Mouse (Mus musculus): ENCODE data around the gene Zfp988.
A peak's percentile ranks its signal among the peaks of the same experiment; 100 is the strongest.
"Not testable (repeated sequence)": the region's sequence is repeated elsewhere in the genome, so short reads cannot be mapped to it uniquely, and the experiment has no call there.

The Zfp988 gene

DNA sequence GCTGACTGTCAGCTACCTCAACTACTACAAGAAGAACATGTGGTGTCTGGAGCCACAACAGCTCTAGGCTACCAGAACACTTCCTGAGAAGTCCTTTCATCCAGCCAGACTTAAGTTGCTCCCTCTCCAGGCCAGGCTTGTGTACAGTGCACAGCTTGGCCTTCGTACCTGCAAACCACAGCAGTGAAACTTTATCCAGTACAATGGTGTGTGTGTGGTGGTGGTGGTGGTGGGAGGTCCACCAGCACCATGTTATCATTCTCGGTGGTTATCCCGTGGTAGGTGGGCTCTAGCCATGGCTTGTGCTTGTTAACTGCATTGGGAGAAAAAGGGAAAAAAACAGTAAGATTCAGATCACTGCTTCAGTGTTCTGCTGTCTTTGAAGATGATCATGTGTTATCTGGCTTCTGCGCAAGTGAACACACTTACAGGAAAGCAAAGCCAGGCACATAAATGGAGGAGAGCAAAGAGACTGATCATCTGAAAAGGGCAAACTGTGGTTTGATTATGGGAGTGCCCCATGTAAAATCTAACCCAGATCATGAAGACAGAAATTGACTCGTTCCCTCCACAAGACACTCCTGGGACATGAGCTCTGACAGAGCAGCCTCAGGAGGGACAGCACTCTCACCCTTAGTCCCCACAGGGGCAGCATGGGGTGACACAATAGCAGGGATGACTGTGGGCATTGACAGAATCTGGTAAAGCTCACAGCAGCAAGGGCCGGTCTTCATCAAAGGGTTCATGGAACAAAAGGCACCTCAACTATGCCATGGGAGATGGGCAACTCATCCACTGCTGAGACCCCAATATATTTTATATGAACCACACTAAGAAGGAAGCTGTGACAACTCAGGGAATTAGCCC, 37.8 kb downstream of the Zfp988 start:
- DNase-seq (ENCODE audit: low spot score): peak; percentile 62

DNA sequence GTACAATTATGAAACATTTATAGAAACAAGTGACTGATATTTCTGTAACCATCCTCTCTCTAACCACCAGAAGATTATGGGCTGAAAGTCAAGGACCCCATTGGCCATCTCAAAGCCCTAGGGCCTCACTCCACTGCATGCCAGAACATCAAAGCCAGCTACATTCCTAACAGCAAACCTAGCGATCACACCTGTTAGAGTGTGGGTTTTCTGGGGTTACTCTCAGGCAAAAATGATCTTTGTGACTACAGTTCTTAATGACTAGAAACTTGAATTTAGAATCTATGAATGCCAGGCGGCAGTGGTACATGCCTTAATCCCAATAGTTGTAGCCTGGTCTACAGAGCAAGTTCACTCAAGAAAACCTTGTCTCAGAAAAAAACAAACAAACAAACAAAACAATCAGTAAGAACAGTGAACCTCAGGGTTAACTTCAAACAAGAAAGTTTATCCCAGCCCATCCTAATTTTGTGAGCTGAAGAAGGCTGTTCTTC, 39.6 kb downstream of the Zfp988 start:
- peak; percentile 34 for DNase-seq (ENCODE audit: low spot score)

DNA sequence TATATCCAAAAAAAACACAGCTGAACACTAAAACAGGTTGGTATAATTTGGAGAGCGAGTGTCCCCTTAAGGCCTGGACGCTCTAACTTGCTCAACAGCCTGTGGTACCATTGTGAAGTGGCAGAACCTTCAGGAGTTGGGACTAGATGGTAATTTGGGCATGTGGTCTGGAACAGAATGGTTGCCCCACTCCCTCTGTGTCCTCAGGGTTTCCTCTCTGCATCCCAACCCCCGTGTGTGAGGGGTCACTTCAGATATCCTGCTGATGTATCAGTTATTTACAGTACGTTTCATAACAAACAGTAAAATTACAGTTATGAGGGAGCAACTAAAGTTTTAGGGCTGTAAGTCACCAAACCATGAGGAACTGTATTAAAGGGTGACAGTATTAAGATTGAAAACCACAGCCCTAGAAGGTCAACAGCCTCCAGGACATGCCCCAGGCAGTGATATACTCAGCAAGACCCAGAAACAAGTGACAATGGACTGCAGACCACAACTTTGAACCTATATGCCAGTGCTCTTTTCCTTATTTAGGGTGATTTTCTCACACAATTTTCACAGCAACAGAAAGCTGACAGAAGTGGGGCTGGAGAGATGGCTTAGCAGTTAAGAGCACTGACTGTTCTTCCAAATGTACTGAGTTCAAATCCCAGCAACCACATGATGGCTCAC, 41.0 kb downstream of the Zfp988 start:
- not testable (repeated sequence) for DNase-seq (ENCODE audit: low spot score)

DNA sequence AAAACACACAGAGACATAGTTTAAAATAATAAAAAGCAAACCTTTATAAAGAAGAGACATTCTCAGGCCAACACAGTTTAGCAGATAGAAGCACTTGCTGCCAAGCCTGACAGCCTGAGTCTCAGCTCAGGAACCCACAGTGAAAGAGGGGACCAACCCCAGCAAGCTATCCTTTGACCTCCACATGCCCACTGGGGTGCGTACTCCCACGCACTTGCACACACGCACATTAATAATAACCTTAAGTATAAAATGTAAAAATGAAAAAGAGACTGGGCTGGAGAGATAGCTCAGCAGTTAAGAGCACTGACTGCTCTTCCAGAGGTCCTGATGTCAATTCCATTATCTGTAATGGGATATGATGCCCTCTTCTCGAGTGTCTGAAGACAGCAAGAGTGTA, 41.8 kb downstream of the Zfp988 start:
- not testable (repeated sequence) for DNase-seq (ENCODE audit: low spot score)

DNA sequence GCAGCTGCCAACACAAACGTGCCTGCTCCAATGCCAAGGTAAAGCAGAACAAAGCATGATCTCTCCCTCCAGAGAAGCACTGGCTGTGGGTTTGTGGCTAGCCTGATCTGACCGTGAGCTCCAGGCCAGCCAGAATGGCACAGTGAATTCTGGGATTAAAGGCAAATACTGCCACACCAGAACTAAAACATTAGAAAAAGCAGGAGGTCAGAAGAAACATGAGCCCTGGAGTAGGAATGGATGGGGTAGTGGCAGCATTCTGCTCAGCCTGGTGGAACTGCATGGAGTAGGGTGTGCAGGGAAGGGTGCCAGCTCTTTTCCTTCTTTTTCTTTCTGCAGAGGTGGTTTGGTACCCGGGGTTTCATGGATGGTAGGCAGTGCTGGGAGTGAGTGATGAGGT, 42.4 kb downstream of the Zfp988 start:
- DNase-seq (ENCODE audit: low spot score): not testable (repeated sequence)

DNA sequence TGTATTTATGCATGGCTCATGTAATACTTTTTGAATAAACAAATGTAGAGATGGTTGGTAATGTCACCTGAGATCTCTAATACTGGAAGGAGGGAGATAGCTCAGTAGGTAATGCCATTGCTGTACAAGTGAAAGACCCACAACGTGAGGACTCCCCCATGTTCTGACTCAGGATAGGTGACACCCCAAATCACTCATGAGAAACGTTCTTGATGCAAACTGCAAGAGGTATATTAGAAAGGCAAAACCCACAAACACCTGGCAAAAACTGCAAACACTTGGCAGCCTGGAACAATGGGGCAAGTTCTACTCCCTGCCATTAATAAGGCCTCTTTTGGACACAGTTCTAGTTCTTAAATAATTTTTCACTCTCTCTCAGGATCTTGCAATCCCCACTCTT, 42.9 kb downstream of the Zfp988 start:
- DNase-seq (ENCODE audit: low spot score): not testable (repeated sequence)

DNA sequence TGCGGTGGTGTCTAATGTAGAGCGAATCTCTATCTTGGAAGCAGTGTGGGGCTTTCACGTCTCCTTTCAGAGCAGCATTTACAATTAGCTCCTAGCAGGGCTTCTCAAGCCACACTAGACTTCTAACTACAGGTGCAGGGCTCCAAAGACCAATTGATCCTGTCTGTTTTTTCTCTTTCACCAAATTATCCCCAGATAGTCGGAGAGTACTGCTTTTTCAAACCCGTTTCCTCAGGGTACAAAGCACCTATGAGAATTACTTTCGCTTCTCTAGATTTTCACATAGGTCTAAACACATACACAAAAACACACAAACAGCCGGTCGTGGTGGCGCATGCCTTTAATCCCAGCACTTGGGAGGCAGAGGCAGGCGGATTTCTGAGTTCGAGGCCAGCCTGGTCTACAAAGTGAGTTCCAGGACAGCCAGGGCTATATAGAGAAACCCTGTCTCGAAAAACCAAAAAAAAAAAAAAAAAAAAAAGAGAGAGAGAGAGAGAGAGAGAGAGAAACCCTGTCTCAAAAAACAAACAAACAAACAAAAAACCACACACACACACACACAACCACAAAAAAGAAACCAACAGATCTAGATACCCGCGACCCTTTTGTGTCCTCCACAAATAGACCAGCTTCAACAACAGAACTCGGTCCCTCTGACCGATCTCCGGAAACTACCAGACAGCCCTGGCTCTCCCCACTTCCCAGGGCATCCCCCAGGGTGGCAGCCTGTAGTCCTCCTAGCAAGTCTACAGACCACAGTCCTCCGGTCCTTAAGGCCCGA, 43.6 kb downstream of the Zfp988 start:
- DNase-seq (ENCODE audit: low spot score): peak; percentile 58

DNA sequence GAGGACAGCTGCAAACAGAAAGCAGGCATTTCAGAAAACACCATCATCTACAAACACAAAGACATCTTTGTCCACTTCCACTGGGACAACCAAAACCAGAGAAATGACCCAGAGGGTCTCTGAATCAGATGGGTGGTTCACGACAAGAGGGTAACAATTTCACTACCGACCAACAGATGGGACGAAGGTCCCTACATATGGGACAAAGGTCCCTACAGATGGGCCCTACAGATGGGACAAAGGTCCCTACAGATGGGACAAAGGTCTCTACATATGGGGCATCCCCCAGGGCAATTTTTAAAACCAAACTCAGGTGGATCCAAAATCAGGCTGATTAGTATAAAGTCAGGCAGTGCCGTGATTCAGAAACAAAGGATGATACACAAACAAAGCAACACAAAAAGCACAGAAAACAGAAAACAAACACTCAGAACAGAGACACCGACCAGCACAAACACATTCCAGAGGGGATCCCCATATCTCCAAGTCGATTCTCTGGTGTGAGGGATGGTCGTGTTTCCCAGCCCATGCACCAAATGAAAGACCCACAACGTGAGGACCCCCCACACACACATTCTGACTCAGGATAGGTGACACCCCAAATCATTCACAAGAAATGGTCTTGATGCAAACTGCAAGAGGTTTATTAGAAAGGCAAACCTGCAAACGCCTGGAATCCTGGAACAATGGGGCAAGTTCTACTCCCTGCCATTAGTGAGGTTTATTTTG, 44.4 kb downstream of the Zfp988 start:
- DNase-seq (ENCODE audit: low spot score): peak; percentile 43

DNA sequence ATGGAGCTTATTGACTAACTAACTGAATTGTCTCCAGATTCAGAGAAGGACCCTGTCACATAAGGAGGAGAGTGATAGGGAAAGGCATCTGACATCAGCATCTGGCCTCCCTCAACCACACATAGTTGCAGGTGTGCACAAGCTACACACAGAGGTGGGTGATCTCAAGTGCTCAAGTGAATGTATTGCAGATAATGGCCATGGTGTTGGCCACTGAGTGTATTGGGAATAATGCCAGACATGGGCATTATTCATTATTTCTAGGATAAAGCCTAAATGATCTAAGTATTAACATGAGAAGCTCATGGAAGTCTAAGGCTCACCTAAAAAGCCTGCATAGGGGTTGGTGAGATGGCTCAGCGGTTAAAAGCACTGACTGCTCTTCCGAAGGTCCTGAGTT, 45.1 kb downstream of the Zfp988 start:
- not testable (repeated sequence) for DNase-seq (ENCODE audit: low spot score)

DNA sequence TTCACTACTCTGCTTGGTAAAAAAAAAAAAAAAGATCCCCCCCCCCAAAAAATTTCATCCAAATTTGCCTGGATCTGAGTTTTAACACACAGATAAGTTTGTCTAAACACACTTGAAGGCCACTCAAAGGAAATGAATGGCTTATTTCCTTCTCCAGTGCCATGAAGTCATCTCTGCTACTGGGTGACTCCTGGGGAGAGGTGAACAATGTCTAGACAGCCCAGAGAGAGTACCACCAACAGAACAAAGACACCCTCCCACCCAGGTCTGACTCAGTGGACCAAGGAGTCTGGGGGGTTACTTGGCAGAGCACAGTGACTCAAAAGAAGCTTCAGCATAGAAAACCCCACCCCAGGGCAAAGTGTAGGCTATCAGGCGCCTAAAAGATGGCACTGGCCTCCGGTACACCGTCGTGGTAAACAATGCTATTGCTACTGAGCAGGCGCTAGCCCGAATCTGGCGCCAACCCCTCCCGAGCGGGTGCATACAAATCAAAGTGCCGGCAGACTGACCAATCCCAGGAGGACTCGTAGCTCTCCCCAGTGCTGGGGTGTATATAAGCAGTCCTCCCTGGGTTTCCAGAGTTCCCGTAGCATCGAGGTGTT, 46.0 kb downstream of the Zfp988 start:
- not testable (repeated sequence) for DNase-seq (ENCODE audit: low spot score)

DNA sequence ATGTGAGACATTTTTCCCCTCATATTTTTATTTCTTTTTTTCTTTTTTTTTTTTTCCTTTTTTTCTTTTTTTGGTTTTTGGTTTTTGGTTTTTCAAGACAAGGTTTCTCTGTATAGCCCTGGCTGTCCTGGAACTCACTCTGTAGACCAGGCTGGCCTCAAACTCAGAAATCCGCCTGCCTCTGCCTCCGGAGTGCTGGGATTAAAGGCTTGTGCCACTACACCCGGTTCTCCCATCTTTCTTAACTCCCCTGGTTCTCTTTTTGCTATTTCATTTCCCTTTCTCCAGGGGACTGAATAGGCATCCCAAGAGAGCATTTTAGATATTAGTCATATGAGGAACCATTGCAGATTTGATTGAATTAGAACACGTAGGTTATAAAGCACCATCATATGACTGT, 48.2 kb downstream of the Zfp988 start:
- DNase-seq (ENCODE audit: low spot score): not testable (repeated sequence)

DNA sequence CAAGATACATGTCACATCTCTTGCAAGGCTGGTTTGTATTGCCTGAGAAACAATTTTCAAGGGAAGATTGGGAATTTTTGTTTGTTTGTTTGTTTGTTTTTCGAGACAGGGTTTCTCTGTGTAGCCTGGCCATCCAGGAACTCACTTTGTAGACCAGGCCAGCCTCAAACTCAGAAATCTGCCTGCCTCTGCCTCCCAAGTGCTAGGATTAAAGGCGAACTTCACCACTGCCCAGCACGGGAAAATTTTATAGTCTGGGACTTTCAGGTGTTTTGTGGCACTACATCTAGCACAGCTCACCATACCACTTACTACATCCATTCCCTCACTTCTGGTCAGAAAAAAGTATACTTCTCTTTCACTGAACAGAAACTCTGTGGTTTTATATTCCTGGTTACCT, 50.6 kb downstream of the Zfp988 start:
- not testable (repeated sequence) for DNase-seq (ENCODE audit: low spot score)

DNA sequence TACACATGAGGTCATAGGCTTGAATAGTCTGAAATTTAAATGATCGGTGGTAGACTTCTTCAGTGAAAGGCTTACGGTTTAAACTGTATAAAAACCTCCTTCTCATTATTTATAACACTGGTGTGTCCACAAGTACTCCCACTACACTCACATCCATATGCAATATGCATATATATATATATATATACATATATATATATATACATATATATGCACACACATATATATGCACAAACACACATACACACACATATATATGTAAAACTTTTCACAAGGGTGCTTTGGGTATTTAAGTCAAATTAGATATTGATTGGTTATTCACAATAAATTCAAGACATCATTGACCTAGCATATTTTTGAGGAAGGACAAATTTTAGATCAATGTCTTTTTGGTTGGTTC, 51.7 kb downstream of the Zfp988 start:
- not testable (repeated sequence) for DNase-seq (ENCODE audit: low spot score)

DNA sequence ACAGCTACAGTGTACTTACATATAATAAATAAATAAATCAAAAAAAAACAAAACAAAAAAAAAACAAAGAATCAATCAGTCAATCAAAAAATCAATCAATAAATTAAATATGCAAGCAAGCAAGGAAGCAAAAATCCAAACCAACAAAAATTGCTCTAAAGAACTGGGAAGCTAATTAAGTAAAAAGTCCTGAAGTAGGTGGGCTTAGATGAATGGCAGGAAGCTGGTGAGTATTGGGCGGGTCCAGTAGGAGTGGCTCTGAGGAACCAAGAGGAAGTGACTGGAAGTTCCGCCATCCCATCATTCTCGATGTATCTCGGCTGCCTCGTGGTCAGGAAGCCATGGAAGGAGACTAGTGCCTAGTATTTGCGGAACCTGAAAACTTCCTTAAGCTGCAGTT, 55.5 kb downstream of the Zfp988 start, which contains the start of gene Zfp978:
Zfp978 (plus strand) TSS at position 301 of the 400 bp plus-strand sequence.
- not testable (repeated sequence) for DNase-seq (ENCODE audit: low spot score)

DNA sequence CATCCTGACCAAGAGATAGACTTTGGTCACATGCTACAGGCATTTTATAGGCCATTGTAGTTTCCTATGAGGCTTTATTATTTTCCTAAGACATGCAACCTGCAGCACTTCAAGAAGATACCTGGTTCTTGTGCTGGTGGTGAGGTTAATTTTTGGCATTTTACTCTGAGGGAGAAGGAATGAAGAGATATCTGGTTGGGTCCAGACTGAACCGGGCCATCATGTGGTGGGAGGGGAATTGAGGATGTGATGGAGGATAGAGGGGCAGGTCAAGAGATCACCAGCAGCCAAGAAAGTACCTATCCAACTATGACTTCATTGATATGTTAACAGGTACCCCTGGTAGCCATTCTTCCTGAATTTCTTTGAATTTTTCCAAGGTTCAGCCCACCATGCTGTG, 56.4 kb downstream of the Zfp988 start:
- DNase-seq (ENCODE audit: low spot score): not testable (repeated sequence)

DNA sequence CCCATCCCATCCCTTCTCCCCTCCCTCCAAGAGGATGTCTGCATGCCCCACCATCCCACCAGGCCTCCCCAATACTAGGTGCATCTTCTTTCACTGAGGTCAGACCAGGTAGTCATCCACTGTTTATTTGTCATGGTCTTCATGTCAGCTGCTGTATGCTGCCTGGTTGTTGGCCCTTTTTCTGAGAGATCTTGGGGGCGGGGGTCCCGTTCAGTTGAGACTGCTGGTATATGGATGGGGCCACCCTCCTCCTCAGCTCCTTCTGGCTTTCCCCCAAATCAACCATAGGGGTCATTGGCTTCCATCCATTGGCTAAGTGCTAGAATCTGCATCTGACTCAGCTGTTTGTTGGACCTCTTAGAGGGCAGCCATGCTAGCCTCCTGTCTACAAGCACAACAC, 64.1 kb downstream of the Zfp988 start:
- DNase-seq (ENCODE audit: low spot score): not testable (repeated sequence)

DNA sequence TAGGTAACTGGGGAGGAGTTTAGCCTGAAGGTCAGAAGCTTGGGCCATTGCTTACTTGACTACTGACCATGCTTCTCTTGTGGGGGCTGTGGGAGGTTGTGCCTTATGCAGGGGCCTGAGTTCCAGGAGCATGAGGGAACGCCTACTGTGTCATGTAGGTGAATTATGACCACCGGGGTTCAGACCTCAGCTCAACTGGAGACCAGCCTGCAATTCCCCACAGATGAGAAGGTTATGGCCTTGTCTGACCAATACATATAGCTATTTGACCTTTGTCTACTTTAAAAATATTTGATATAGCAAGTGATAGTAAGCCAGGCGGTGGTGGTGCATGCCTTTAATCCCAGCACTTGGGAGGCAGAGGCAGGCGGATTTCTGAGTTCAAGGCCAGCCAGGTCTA, 77.7 kb downstream of the Zfp988 start:
- DNase-seq (ENCODE audit: low spot score): peak; percentile 30

Measured in testis, postnatal 10 days (tissue).